Mouse (Mus musculus) ZHBTc4 (cell line): Measurements from ENCODE around the gene Ndufb4.
A peak's percentile ranks its signal among the peaks of the same experiment; 100 is the strongest.

Experiments used
- DNase-seq: peaks from one replicate; pipeline ENCODE4 v3.0.0-alpha.2; 2011; ENCODE audit warnings: low read depth, low spot score

The Ndufb4 gene

GRCm38 (mm10) chr16:37636107-37636506, 18.1 kb downstream of the Ndufb4 start:
- DNase-seq = peak; percentile 37

- DNase-seq = no peak
These were observed 19.2 kb downstream of the Ndufb4 start for GRCm38 (mm10) chr16:37635095-37635494.

GRCm38 (mm10) chr16:37634578-37634977, 19.7 kb downstream of the Ndufb4 start:
- DNase-seq = no peak

- no peak for DNase-seq
These were observed 25.2 kb downstream of the Ndufb4 start for GRCm38 (mm10) chr16:37629011-37629410.

GRCm38 (mm10) chr16:37628336-37628735, 25.9 kb downstream of the Ndufb4 start:
- DNase-seq = no peak

GRCm38 (mm10) chr16:37626388-37626949, 27.8 kb downstream of the Ndufb4 start:
- no peak for DNase-seq

- DNase-seq = no peak
These were observed 31.3 kb downstream of the Ndufb4 start for GRCm38 (mm10) chr16:37622919-37623318.

- DNase-seq = no peak
These were observed 31.9 kb downstream of the Ndufb4 start for GRCm38 (mm10) chr16:37622403-37622802.

GRCm38 (mm10) chr16:37617695-37618094, 36.6 kb downstream of the Ndufb4 start:
- no peak for DNase-seq

- DNase-seq = no peak
These were observed 38.1 kb downstream of the Ndufb4 start for GRCm38 (mm10) chr16:37616104-37616503.

GRCm38 (mm10) chr16:37615429-37615828, 38.8 kb downstream of the Ndufb4 start:
- DNase-seq = no peak

- DNase-seq = no peak
These were observed 39.7 kb downstream of the Ndufb4 start for GRCm38 (mm10) chr16:37614540-37614939.

- no peak for DNase-seq
These were observed 42.2 kb downstream of the Ndufb4 start for GRCm38 (mm10) chr16:37612013-37612412.

- DNase-seq = peak; percentile 9
These were observed 43.2 kb downstream of the Ndufb4 start for GRCm38 (mm10) chr16:37611072-37611471.

- DNase-seq = no peak
These were observed 43.9 kb downstream of the Ndufb4 start for GRCm38 (mm10) chr16:37610333-37610732.

GRCm38 (mm10) chr16:37604243-37604642, 50.0 kb downstream of the Ndufb4 start:
- DNase-seq = no peak

- DNase-seq = no peak
These were observed 50.8 kb downstream of the Ndufb4 start for GRCm38 (mm10) chr16:37603431-37603830.

GRCm38 (mm10) chr16:37599326-37599725, 54.9 kb downstream of the Ndufb4 start:
- DNase-seq = no peak

- no peak for DNase-seq
These were observed 55.8 kb downstream of the Ndufb4 start for GRCm38 (mm10) chr16:37598463-37598862.

- DNase-seq = no peak
These were observed 56.8 kb downstream of the Ndufb4 start for GRCm38 (mm10) chr16:37597412-37597811.
